Mouse (Mus musculus) forebrain, embryonic 13.5 days (tissue): ENCODE data around the gene Ankrd61. TPM values are rescaled to one million over a fixed set of nuclear protein-coding genes. Genes with fewer than 3 reads are reported as not detected.
A peak's percentile ranks its signal among the peaks of the same experiment; 100 is the strongest.

Experiments
- ATAC-seq: fragments of 200-750 bp; cut with Nextera tagmentation; 2 replicates; pipeline ENCODE4 v1.8.0; 2017
- H3K27ac ChIP-seq: fragments of 300-500 bp; sonication (generic); 2 replicates; pipeline ENCODE4 v1.5.1; 2015; ENCODE audit warnings: inconsistent platforms, mild to moderate bottlenecking, moderate library complexity
- H3K27me3 ChIP-seq: fragments of 300-500 bp; sonication (generic); 2 replicates; pipeline ENCODE4 v1.6.1; 2015; ENCODE audit warnings: mild to moderate bottlenecking, inconsistent platforms
- H3K36me3 ChIP-seq: fragments of 300-500 bp; sonication (generic); 2 replicates; pipeline ENCODE4 v1.6.1; 2015; ENCODE audit warnings: mild to moderate bottlenecking, inconsistent platforms; ENCODE audit not compliant: poor library complexity, severe bottlenecking
- H3K4me1 ChIP-seq: fragments of 300-500 bp; sonication (generic); 2 replicates; pipeline ENCODE4 v1.6.1; 2015; ENCODE audit warnings: inconsistent platforms
- H3K4me2 ChIP-seq: fragments of 300-500 bp; sonication (generic); 2 replicates; pipeline ENCODE4 v1.6.1; 2015; ENCODE audit warnings: inconsistent platforms, mild to moderate bottlenecking, moderate library complexity
- H3K4me3 ChIP-seq: fragments of 300-500 bp; sonication (generic); 2 replicates; pipeline ENCODE4 v1.5.1; 2015; ENCODE audit warnings: mild to moderate bottlenecking, inconsistent platforms
- H3K9ac ChIP-seq: fragments of 300-500 bp; sonication (generic); 2 replicates; pipeline ENCODE4 v1.6.1; 2015; ENCODE audit warnings: mild to moderate bottlenecking, inconsistent platforms
- H3K9me3 ChIP-seq: fragments of 300-500 bp; sonication (generic); replicated peaks from 2 replicates; pipeline ENCODE4 v1.6.1; 2016; ENCODE audit warnings: inconsistent platforms
- WGBS: fragments of 180-500 bp; shearing (Covaris S2); methylation state at CpG from one replicate; pipeline ENCODE4 v1.1.7; 2015; 5-methylcytosine and 5-hydroxymethylcytosine counted together
- polyA plus RNA-seq: library from polyadenylated mRNA; unstranded; fragments of >200 nt; fragmentation: Nextera tagmentation; extraction: Ambion mirVana; gene quantifications from 2 replicates; pipeline ENCODE4 v1.2.1, GENCODE M21; 2015

Gene Ankrd61
- polyA plus RNA-seq, 1 experiment from 2014 or later, result 0.52 TPM

GRCm38 (mm10) chr5:143924781-143925452 is 27.4 kb upstream of the Ankrd61 start:
- H3K4me2 ChIP-seq, result no peak overlapping the region
- peaks cover 85% of the 10 kb centered on the region for H3K36me3 ChIP-seq

GRCm38 (mm10) chr5:143918120-143918519 is 20.6 kb upstream of the Ankrd61 start:
- Histone ChIP-seq H3K4me3 (no peak overlapping the region), H3K27ac (no peak overlapping the region), H3K9me3 (no peaks in the 10 kb centered on the region), H3K4me1 (no peaks in the 10 kb centered on the region), H3K36me3 (peaks cover 79% of the 10 kb centered on the region), H3K27me3 (no peaks in the 10 kb centered on the region), H3K4me2 (no peak overlapping the region), H3K9ac (no peak overlapping the region)
- no peak for ATAC-seq
- 90% methylated on average over 3 of the region's 3 CpGs for WGBS

More at GRCm38 (mm10) chr5:143924781-143925452, 27.4 kb upstream of the Ankrd61 start:
- Histone ChIP-seq H3K4me3 (no peak overlapping the region), H3K4me1 (no peaks in the 10 kb centered on the region), H3K9ac (no peak overlapping the region), H3K9me3 (no peaks in the 10 kb centered on the region), H3K27ac (no peak overlapping the region), H3K27me3 (no peaks in the 10 kb centered on the region)
- WGBS, result 91% methylated on average over 6 of the region's 6 CpGs
- no peak for ATAC-seq

GRCm38 (mm10) chr5:143917418-143917817 is 19.9 kb upstream of the Ankrd61 start:
- Histone ChIP-seq H3K9me3 (no peaks in the 10 kb centered on the region), H3K4me1 (no peaks in the 10 kb centered on the region), H3K4me2 (no peak overlapping the region), H3K4me3 (no peak overlapping the region), H3K27ac (no peak overlapping the region), H3K36me3 (peaks cover 74% of the 10 kb centered on the region), H3K27me3 (no peaks in the 10 kb centered on the region), H3K9ac (no peak overlapping the region)
- 49% methylated on average over 5 of the region's 5 CpGs for WGBS
- ATAC-seq, result no peak

- no peak overlapping the region for H3K9ac ChIP-seq
- no peak overlapping the region for H3K4me3 ChIP-seq
- WGBS, result 91% methylated on average over 9 of the region's 9 CpGs
- no peak overlapping the region for H3K27ac ChIP-seq
- no peaks in the 10 kb centered on the region for H3K27me3 ChIP-seq
- no peak overlapping the region for H3K4me2 ChIP-seq
- ATAC-seq, result no peak
- H3K36me3 ChIP-seq, result peaks cover 65% of the 10 kb centered on the region
- peaks cover under 1% of the 10 kb centered on the region; the same call in 1 of the 2 replicates for H3K4me1 ChIP-seq
- no peaks in the 10 kb centered on the region for H3K9me3 ChIP-seq
Measured at GRCm38 (mm10) chr5:143916221-143916620, 18.7 kb upstream of the Ankrd61 start.

- peak within 1 kb of the TSS; percentile 70 for H3K4me3 ChIP-seq
- H3K27me3 ChIP-seq, result no peaks in the 10 kb centered on the region
- under 1% methylated on average over 70 of the region's 70 CpGs for WGBS
Measured at GRCm38 (mm10) chr5:143909417-143910400, 12.2 kb upstream of the Ankrd61 start, which contains the start of the genes Aimp2 and Pms2. Gene Aimp2 (minus strand): TSS chr5:143909847. Gene Pms2 (plus strand): TSS chr5:143909964.

GRCm38 (mm10) chr5:143908926-143909325 is 11.4 kb upstream of the Ankrd61 start:
- peak overlapping the region; percentile 70 for H3K4me3 ChIP-seq
- H3K36me3 ChIP-seq, result peaks cover 35% of the 10 kb centered on the region
- 0 out of 2 replicates have a peak, but pooled peaks have one; percentile 0 for ATAC-seq
- peaks cover 23% of the 10 kb centered on the region for H3K4me1 ChIP-seq
- no peaks in the 10 kb centered on the region for H3K27me3 ChIP-seq
- peak overlapping the region; percentile 65 for H3K9ac ChIP-seq
- WGBS, result 2% methylated on average over 9 of the region's 9 CpGs
- peak overlapping the region; percentile 68 for H3K4me2 ChIP-seq
- H3K27ac ChIP-seq, result peak overlapping the region; percentile 77
- no peaks in the 10 kb centered on the region for H3K9me3 ChIP-seq

More at GRCm38 (mm10) chr5:143909417-143910400, 12.2 kb upstream of the Ankrd61 start, which contains the start of the genes Aimp2 and Pms2:
- no peaks in the 10 kb centered on the region for H3K9me3 ChIP-seq
- peaks cover 23% of the 10 kb centered on the region for H3K4me1 ChIP-seq
- H3K27ac ChIP-seq, result peak within 1 kb of the TSS; percentile 77
- H3K4me2 ChIP-seq, result peak within 1 kb of the TSS; percentile 68
- peak within 1 kb of the TSS; percentile 67 for H3K9ac ChIP-seq
- ATAC-seq, result peak; percentile 99
- H3K36me3 ChIP-seq, result peaks cover 33% of the 10 kb centered on the region

- Histone ChIP-seq H3K4me2 (no peak overlapping the region), H3K4me3 (no peak overlapping the region), H3K9me3 (no peaks in the 10 kb centered on the region), H3K36me3 (peaks cover 51% of the 10 kb centered on the region), H3K27me3 (no peaks in the 10 kb centered on the region), H3K27ac (no peak overlapping the region), H3K9ac (no peak overlapping the region), H3K4me1 (peaks cover 23% of the 10 kb centered on the region)
- ATAC-seq, result no peak
- 92% methylated on average over 8 of the region's 8 CpGs for WGBS
Measured at GRCm38 (mm10) chr5:143906429-143906828, 8.9 kb upstream of the Ankrd61 start.

DNA sequence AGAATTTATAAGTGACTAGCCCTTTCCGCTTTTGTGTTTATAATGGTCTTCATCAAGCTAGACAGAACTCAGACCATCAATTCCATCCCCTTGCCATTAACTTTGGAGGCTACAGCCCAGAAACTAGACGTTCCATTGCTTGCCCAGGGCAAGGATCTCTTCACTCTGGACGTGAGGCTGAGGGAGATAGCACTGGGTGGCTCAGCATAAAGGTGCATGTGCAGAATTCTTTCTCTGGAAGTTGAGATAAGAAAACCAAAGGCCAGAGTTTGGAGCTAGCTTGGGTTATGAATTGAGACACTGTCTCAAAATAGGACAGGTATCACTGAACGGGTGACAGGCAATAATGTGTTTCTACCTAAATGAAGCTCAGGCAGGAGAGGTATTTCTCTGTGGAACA is 6.3 kb upstream of the Ankrd61 start:
- Histone ChIP-seq H3K27ac (no peak overlapping the region), H3K27me3 (no peaks in the 10 kb centered on the region), H3K4me2 (no peak overlapping the region), H3K36me3 (peaks cover 76% of the 10 kb centered on the region), H3K9me3 (no peaks in the 10 kb centered on the region), H3K4me3 (no peak overlapping the region), H3K9ac (no peak overlapping the region), H3K4me1 (peaks cover 11% of the 10 kb centered on the region)
- WGBS, result 93% methylated on average over 4 of the region's 4 CpGs
- no peak for ATAC-seq

GRCm38 (mm10) chr5:143902111-143902510 is 4.6 kb upstream of the Ankrd61 start:
- Histone ChIP-seq H3K4me1 (no peaks in the 10 kb centered on the region), H3K9ac (no peak overlapping the region), H3K9me3 (no peaks in the 10 kb centered on the region), H3K4me3 (no peak overlapping the region), H3K36me3 (peaks cover 89% of the 10 kb centered on the region), H3K27ac (no peak overlapping the region), H3K27me3 (no peaks in the 10 kb centered on the region), H3K4me2 (no peak overlapping the region)
- WGBS, result 87% methylated on average over 3 of the region's 3 CpGs
- no peak for ATAC-seq

DNA sequence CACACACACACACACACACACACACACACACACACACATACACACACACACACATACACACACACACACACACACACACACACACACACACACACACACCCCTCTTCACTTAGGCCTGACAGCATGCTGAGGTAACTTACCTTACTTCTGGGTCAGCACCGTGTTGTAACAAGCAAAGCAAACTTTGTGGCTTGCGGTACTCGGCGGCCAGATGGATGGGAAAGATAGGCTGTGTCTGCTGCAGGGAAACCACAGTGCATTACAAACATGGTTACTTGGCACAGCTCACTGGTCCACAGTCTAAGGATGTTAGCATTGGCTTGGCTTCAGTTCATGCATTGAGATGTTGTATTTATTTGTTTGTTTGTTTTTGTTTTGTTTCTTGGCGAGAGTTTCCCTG is 4.1 kb downstream of the Ankrd61 start:
- H3K36me3 ChIP-seq, result peaks cover 79% of the 10 kb centered on the region
- no peak for ATAC-seq

GRCm38 (mm10) chr5:143892255-143892886 is 5.1 kb downstream of the Ankrd61 start:
- no peak overlapping the region for H3K4me3 ChIP-seq
- peaks cover 79% of the 10 kb centered on the region for H3K36me3 ChIP-seq
- H3K9me3 ChIP-seq, result no peaks in the 10 kb centered on the region
- H3K4me1 ChIP-seq, result no peaks in the 10 kb centered on the region
- no peaks in the 10 kb centered on the region for H3K27me3 ChIP-seq
- ATAC-seq, result no peak
- WGBS, result 70% methylated on average over 9 of the region's 9 CpGs
- H3K9ac ChIP-seq, result no peak overlapping the region
- no peak overlapping the region for H3K4me2 ChIP-seq
- H3K27ac ChIP-seq, result no peak overlapping the region

More for the DNA sequence above, 4.1 kb downstream of the Ankrd61 start:
- Histone ChIP-seq H3K27me3 (no peaks in the 10 kb centered on the region), H3K4me3 (no peak overlapping the region), H3K9ac (no peak overlapping the region), H3K27ac (no peak overlapping the region), H3K4me2 (no peak overlapping the region), H3K4me1 (no peaks in the 10 kb centered on the region), H3K9me3 (no peaks in the 10 kb centered on the region)
- WGBS, result 82% methylated on average over 5 of the region's 5 CpGs
